Mouse (Mus musculus): ENCODE results near the gene Adgb. TPM values are rescaled to one million over a fixed set of nuclear protein-coding genes. Genes with fewer than 3 reads are reported as not detected.
"Not testable (repeated sequence)": the region's sequence is repeated elsewhere in the genome, so short reads cannot be mapped to it uniquely, and the experiment has no call there.

Gene Adgb
- under 1 TPM; 0.55 to 0.75 TPM for total RNA-seq (2021)
- long read RNA-seq, experiment 1, partial matches to known transcripts = 0 of 1 reads
- long read RNA-seq, experiment 1, other reads (novel, unspliced or antisense) = 1 of 1 reads
- long read RNA-seq, experiment 2 = 0 reads

- peak; percentile 82 for DNase-seq
These were observed at the start of gene Adgb for GRCm38 (mm10) chr10:10471961-10472610. TSS of gene Adgb (minus strand) at chr10:10472326.

GRCm38 (mm10) chr10:10480139-10480538 is 8.0 kb upstream of the Adgb start:
- DNase-seq = no peak

GRCm38 (mm10) chr10:10477429-10477828 is 5.3 kb upstream of the Adgb start:
- not testable (repeated sequence) for DNase-seq

- DNase-seq = no peak
These were observed 4.8 kb upstream of the Adgb start for GRCm38 (mm10) chr10:10476956-10477355.

- no peak for DNase-seq
These were observed 4.4 kb upstream of the Adgb start for GRCm38 (mm10) chr10:10476549-10476948.

GRCm38 (mm10) chr10:10468699-10469547 is 3.2 kb downstream of the Adgb start:
- no peak for DNase-seq

- no peak for DNase-seq
These were observed 12.0 kb downstream of the Adgb start for GRCm38 (mm10) chr10:10460113-10460512.

- peak; percentile 4 for DNase-seq
These were observed 15.1 kb downstream of the Adgb start for GRCm38 (mm10) chr10:10456991-10457390.

GRCm38 (mm10) chr10:10449067-10449466 is 23.1 kb downstream of the Adgb start:
- DNase-seq = peak; percentile 57

- no peak for DNase-seq
These were observed 27.2 kb downstream of the Adgb start for GRCm38 (mm10) chr10:10444841-10445466.

- DNase-seq = no peak
These were observed 28.6 kb downstream of the Adgb start for GRCm38 (mm10) chr10:10443558-10443957.

- no peak for DNase-seq
These were observed 37.1 kb downstream of the Adgb start for GRCm38 (mm10) chr10:10435014-10435413.

- DNase-seq = no peak
These were observed 42.5 kb downstream of the Adgb start for GRCm38 (mm10) chr10:10429635-10430034.

- no peak for DNase-seq
These were observed 43.1 kb downstream of the Adgb start for GRCm38 (mm10) chr10:10429032-10429431.

- no peak for DNase-seq
These were observed 47.7 kb downstream of the Adgb start for GRCm38 (mm10) chr10:10424383-10424782.

GRCm38 (mm10) chr10:10411046-10411445 is 61.1 kb downstream of the Adgb start:
- no peak for DNase-seq

- peak; percentile 7 for DNase-seq
These were observed 64.0 kb downstream of the Adgb start for GRCm38 (mm10) chr10:10408166-10408565.

GRCm38 (mm10) chr10:10395784-10396481 is 76.2 kb downstream of the Adgb start:
- DNase-seq = no peak

- DNase-seq = no peak
These were observed 97.5 kb downstream of the Adgb start for GRCm38 (mm10) chr10:10374629-10375028.

- no peak for DNase-seq
These were observed 108.1 kb downstream of the Adgb start for GRCm38 (mm10) chr10:10364025-10364424.

GRCm38 (mm10) chr10:10355605-10356227 is 116.4 kb downstream of the Adgb start:
- DNase-seq = no peak

- no peak for DNase-seq
These were observed 119.9 kb downstream of the Adgb start for GRCm38 (mm10) chr10:10352184-10352583.

All from adrenal gland, postnatal 10 days (tissue).